In the genomic region with DNA sequence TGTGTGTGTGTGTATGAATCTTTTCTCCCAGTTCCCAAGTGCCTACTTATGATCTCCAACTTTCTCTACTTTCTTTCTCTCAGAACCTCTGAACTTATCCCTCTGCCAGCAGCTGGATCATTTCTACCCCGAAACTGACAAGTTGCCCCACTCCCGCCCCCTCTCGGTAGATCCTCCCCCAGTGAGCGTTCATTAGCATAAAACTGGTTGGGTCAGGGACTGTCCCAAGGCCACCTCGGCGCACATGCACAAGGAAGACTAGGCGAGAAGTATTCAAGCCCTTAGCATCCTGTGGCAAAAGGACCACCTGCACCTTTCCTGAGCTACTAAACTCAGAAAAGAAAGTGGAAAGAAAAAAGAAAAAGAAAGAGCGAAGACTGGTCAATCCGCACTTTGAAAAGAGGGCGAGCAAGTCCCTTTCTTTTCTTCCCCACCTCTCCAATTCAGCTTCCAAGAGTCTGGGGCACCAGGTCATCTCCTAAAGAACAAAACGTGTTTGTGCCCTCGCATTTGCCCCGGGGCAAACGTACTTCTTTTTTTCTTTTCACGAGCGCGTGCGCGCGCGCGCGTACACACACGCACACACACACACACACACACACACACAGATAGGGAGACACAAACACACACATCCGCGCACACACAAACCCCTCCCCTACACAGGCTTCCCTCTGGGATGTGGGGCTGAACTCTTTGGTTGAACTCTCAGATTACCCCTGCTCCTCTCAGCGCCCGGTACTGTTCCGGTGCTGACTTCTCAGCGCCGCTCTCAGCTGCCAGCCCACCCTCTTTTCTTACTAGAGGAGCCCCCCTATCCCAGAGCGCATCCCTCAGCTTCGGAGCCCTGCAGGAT, we compare ENCODE assay signal across 9 mouse cellular contexts. TPM values are rescaled to one million over a fixed set of nuclear protein-coding genes. Genes with fewer than 3 reads are reported as not detected.
DNase-seq lines count a peak whose midpoint lies in the region; ATAC-seq and TF ChIP-seq lines count a peak whose summit lies in the region.
"Had no signal": no experiment of that assay in that cellular context is flagged by ENCODE, and none has a peak within 500 bp of the region (broad histone marks: within the 10 kb centered on the region; RNA-seq: fewer than 3 reads in every experiment).

No protein-coding gene starts in this region.

- TF ChIP-seq EP300 in heart, adult 2 months (IDR thresholded peaks at IDR 0.05; ENCODE audit: insufficient read depth, low read depth, low read length) = no peak

- no peaks in the 10 kb centered on the region for H3K27me3 ChIP-seq in heart, adult 2 months (ENCODE audit: control insufficient read depth, insufficient read depth, low read length)
- H3K27me3 ChIP-seq in lung, embryonic 14.5 days (ENCODE audit: insufficient read depth, low read length) = no peaks in the 10 kb centered on the region
- H3K27me3 ChIP-seq: CH12.LX had no signal

- H3K4me1 ChIP-seq in heart, adult 2 months (ENCODE audit: control insufficient read depth, insufficient read depth, low read length) = peaks cover 2% of the 10 kb centered on the region
- no peaks in the 10 kb centered on the region for H3K4me1 ChIP-seq in lung, embryonic 14.5 days (ENCODE audit: insufficient read depth)

- H3K36me3 ChIP-seq in heart, adult 2 months (ENCODE audit: control insufficient read depth, insufficient read depth, low read length) = peaks cover 2% of the 10 kb centered on the region; the same call in 1 of the 2 replicates
- H3K36me3 ChIP-seq in lung, embryonic 14.5 days (ENCODE audit: insufficient read depth) = no peaks in the 10 kb centered on the region

- H3K9me3 ChIP-seq in lung, embryonic 14.5 days (ENCODE audit: low read depth, low read length) = no peaks in the 10 kb centered on the region

- peak; percentile 61 for TF ChIP-seq POLR2A in heart, adult 2 months (IDR thresholded peaks at IDR 0.05; ENCODE audit: insufficient read depth, low read depth, low read length)

- H3K9ac ChIP-seq in heart, adult 2 months (ENCODE audit: low read depth, low read length) = peak overlapping the region; percentile 86
- peak overlapping the region; percentile 80 for H3K9ac ChIP-seq in lung, embryonic 14.5 days

- peak overlapping the region; percentile 73 for H3K4me3 ChIP-seq in heart, adult 2 months
- H3K4me3 ChIP-seq in lung, embryonic 14.5 days (ENCODE audit: low read depth, low read length) = peak overlapping the region; percentile 72

- H3K79me2 ChIP-seq in heart, adult 2 months (replicated peaks; ENCODE audit: control insufficient read depth, insufficient read depth, low read length) = no peaks in the 10 kb centered on the region; the same call in 1 of the 2 replicates

- WGBS in heart, adult 2 months = 1% methylated on average over 33 of the region's 33 CpGs
- WGBS in lung, embryonic 14.5 days = under 1% methylated on average over 33 of the region's 33 CpGs

- TF ChIP-seq CTCF in heart, adult 2 months (IDR thresholded peaks at IDR 0.05) = peak; percentile 41
- peak; percentile 36 for TF ChIP-seq CTCF in lung, embryonic 14.5 days (IDR thresholded peaks at IDR 0.05; ENCODE audit: low read depth)

- peak; percentile 61 for ATAC-seq in common myeloid progenitor, adult 5-6 weeks (replicated peaks; ENCODE audit: low read depth, poor library complexity, severe bottlenecking)
- ATAC-seq in lung, embryonic 14.5 days (ENCODE audit: insufficient read depth) = peak; percentile 59

- peak overlapping the region; percentile 77 for H3K4me2 ChIP-seq in lung, embryonic 14.5 days

- peak overlapping the region; percentile 94 for H3K27ac ChIP-seq in heart, adult 2 months
- peak overlapping the region; percentile 84 for H3K27ac ChIP-seq in lung, embryonic 14.5 days (ENCODE audit: low read depth)

- intact Hi-C loops in gastrocnemius, postnatal 14 days (cut with DNase I; ENCODE audit: low total_unique reads) = no loop called here
- intact Hi-C loops in heart, adult 2 months (cut with DNase I) = loop anchor here (5.0 kb wide), 2 partner anchors 165 to 580 kb away; no protein-coding TSS in a partner anchor

- DNase-seq in gastrocnemius, postnatal 14 days = peak; percentile 7
- DNase-seq in gastrocnemius, adult 8-10 months (ENCODE audit: low spot score in 2 of 2) = no peak
- peak; percentile 56 to 57 for DNase-seq in heart, adult 2 months
- DNase-seq in kidney, adult 18-20 months = peak; percentile 74
- DNase-seq in lung, embryonic 14.5 days = peak; percentile 84
- DNase-seq in ovary, adult 18-20 months (ENCODE audit: low spot score) = peak; percentile 60
- no peak for DNase-seq in adipocyte (ENCODE audit: low spot score)

RNA-seq across cellular contexts. Expression of a gene that starts 2.2 kb away (rescaled TPM):
- 1 to 10 TPM; 6.5 to 6.9 TPM for total RNA-seq in gastrocnemius, postnatal 14 days (2021)
- total RNA-seq in gastrocnemius, adult 8-10 months (2022) = 1 to 10 TPM; 1.2 to 3.2 (median 2.2) TPM
- total RNA-seq in common myeloid progenitor, adult 5-6 weeks (2017) = 23.5 and 36.8 TPM in 2 replicates
- 1 to 10 TPM; 7.7 to 8.4 TPM for total RNA-seq in heart, adult 2 months (2021)
- polyA plus RNA-seq in heart, adult 2 months (2012; rRNA removed) = 2.7 and 3.7 TPM in 2 replicates
- 13.3 and 15.6 TPM in 2 replicates for polyA plus RNA-seq in lung, embryonic 14.5 days (2014; fragmentation: Nextera tagmentation; extraction: Ambion mirVana)
- total RNA-seq: CH12.LX had no signal

Comparison
In these comparisons a context has a peak if more than half of its experiments do, and no peak if none do; other contexts are left out.
1. DNase-seq: peak in gastrocnemius, postnatal 14 days (single experiment), heart, adult 2 months (2 of 2), kidney, adult 18-20 months (single experiment), lung, embryonic 14.5 days (single experiment) and ovary, adult 18-20 months (single experiment); none in gastrocnemius, adult 8-10 months (0 of 2) and adipocyte (single experiment).